Mouse (Mus musculus) hindbrain, embryonic 11.5 days (tissue): ENCODE results near the gene Grcc10. TPM values are rescaled to one million over a fixed set of nuclear protein-coding genes. Genes with fewer than 3 reads are reported as not detected.

Experiments
- ATAC-seq: fragments of 200-750 bp; cut with Nextera tagmentation; 2 replicates; pipeline ENCODE4 v1.8.0; 2017; ENCODE audit warnings: mild to moderate bottlenecking, moderate TSS enrichment, moderate library complexity; ENCODE audit not compliant: low FRiP score
- DNase-seq: peaks from one replicate; pipeline ENCODE4 v3.0.0-alpha.2; 2015; ENCODE audit warnings: low spot score
- H3K27ac ChIP-seq: fragments of 300-500 bp; sonication (generic); 2 replicates; pipeline ENCODE4 v1.5.1; 2014; ENCODE audit warnings: mild to moderate bottlenecking, low read depth, low read length
- H3K27me3 ChIP-seq: fragments of 300-500 bp; sonication (generic); 2 replicates; pipeline ENCODE4 v1.6.1; 2014; ENCODE audit warnings: mild to moderate bottlenecking, low read length, moderate library complexity, mixed read lengths; ENCODE audit not compliant: control insufficient read depth, insufficient read depth
- H3K36me3 ChIP-seq: fragments of 300-500 bp; sonication (generic); 2 replicates; pipeline ENCODE4 v1.6.1; 2014; ENCODE audit warnings: mild to moderate bottlenecking, low read length, moderate library complexity, mixed read lengths; ENCODE audit not compliant: control insufficient read depth, insufficient read depth
- H3K4me1 ChIP-seq: fragments of 300-500 bp; sonication (generic); replicated peaks from 2 replicates; pipeline ENCODE4 v1.6.1; 2014; ENCODE audit warnings: low read length, mixed read lengths; ENCODE audit not compliant: control insufficient read depth, insufficient read depth
- H3K4me2 ChIP-seq: fragments of 300-500 bp; sonication (generic); replicated peaks from 2 replicates; pipeline ENCODE4 v1.6.1; 2014; ENCODE audit warnings: mild to moderate bottlenecking, low read depth, low read length
- H3K4me3 ChIP-seq: fragments of 300-500 bp; sonication (generic); 2 replicates; pipeline ENCODE4 v1.5.1; 2014; ENCODE audit warnings: low read depth, low read length
- H3K9ac ChIP-seq: fragments of 300-500 bp; sonication (generic); 2 replicates; pipeline ENCODE4 v1.6.1; 2014; ENCODE audit warnings: low read depth, low read length
- H3K9me3 ChIP-seq: fragments of 300-500 bp; sonication (generic); 2 replicates; pipeline ENCODE4 v1.6.1; 2016; ENCODE audit warnings: low read length; ENCODE audit not compliant: control insufficient read depth
- WGBS: fragments of 180-500 bp; shearing (Covaris S2); extraction: QIAGEN DNeasy Blood & Tissue Kit; methylation state at CpG from one replicate; pipeline ENCODE4 v1.1.7; 2014; 5-methylcytosine and 5-hydroxymethylcytosine counted together
- polyA plus RNA-seq: library from polyadenylated mRNA; unstranded; fragments of >200 nt; fragmentation: Nextera tagmentation; extraction: Ambion mirVana; gene quantifications from 2 replicates; pipeline ENCODE4 v1.2.1, GENCODE M21; 2014

Grcc10 gene
- 553 and 590 TPM in 2 replicates for polyA plus RNA-seq

DNA sequence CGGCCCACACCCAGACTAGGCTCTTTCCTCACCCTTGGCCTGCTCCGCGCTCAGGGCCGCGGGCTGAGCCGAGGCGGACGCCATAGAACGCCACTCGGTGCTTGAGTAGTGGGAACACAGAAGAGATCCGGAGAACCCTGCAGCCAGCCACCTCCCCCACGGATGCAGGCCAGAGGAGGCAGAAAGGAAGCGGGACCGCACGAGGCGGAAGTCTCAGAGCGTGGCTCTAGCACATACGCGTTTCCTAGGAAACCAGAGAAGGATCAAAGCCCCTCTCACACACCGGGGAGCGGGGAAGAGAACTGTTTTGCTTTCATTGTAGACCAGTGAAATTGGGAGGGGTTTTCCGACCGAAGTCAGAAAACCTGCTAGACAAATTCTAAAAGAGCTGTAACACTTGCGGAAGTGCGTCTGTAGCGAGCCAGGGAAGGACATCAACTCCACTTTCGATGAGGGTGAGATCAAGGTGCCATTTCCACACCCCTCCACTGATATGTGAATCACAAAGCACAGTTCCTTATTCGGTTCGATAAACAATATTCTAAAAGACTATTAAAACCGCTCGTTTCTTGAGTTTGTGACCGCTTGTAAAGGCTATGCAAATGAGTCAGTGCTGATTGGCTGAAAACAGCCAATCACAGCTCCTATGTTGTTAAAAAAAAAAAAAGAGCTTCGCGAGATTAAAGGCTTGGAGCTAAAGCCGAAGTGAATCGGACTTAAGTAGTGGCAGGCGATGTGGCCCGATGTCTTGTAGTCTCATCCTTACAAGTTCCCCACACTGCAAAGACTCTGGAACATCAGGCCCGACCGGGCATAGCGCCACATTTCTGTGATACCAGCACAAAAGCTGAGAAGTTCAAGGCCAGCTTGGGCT lies at the start of gene Grcc10:
Gene Grcc10, minus strand, starts transcription at position 487 of the 874 bp plus-strand sequence.
- no peaks in the 10 kb centered on the region for H3K9me3 ChIP-seq
- DNase-seq = peak; percentile 91
- peak within 1 kb of the TSS; percentile 51 for H3K4me2 ChIP-seq
- H3K27ac ChIP-seq = peak within 1 kb of the TSS; percentile 99
- no peaks in the 10 kb centered on the region for H3K27me3 ChIP-seq
- no peaks in the 10 kb centered on the region for H3K36me3 ChIP-seq
- ATAC-seq = peak; percentile 84
- under 1% methylated on average over 41 of the region's 41 CpGs for WGBS
- peak within 1 kb of the TSS; percentile 63 for H3K4me3 ChIP-seq
- peaks cover 8% of the 10 kb centered on the region for H3K4me1 ChIP-seq
- peak within 1 kb of the TSS; percentile 83 for H3K9ac ChIP-seq

DNA sequence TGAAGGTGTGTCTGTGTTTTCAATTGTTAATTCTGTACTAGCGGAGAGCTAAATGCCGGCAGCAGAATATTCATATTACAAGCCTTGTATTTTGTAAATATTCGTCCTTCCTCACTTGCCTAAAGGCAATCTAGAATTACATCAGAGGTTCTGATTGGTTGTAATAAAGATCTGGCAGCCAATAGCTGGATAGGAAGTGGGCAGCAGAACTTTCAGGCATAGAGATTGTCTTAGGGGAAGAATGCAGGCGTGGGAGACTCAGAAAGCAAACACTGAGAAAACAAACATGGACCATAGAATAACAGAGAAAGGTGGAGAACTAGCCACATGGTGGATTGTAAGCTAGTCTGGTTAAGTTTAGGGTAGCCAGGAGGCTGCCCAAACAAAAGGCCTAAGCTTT lies 48.9 kb upstream of the Grcc10 start:
- 73% methylated on average over 4 of the region's 4 CpGs for WGBS
- H3K27ac ChIP-seq = no peak overlapping the region
- no peaks in the 10 kb centered on the region for H3K4me1 ChIP-seq
- no peak overlapping the region for H3K4me3 ChIP-seq
- ATAC-seq (no peak), DNase-seq (no peak)
- H3K4me2 ChIP-seq = no peak overlapping the region
- H3K36me3 ChIP-seq = no peaks in the 10 kb centered on the region
- H3K9ac ChIP-seq = no peak overlapping the region
- no peaks in the 10 kb centered on the region for H3K9me3 ChIP-seq
- no peaks in the 10 kb centered on the region for H3K27me3 ChIP-seq

DNA sequence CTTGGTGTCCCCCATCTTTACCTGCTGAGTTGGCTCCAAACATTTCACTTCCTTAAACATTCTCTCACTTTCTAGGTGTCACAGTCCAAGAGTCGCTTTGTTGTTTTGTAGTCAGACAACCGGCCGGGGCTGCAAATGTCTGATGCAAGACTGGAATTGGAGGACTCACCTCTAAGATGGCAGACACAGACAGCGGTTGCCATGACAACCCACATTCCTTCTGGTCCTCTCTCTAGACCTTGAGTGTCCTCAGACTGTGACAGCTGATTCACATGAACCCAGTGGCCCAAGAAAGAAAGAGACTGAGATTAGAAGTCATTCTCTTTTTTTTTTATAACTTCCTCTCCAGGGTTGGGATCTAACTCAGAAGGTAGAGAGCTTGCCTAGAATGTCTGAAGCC lies 48.3 kb upstream of the Grcc10 start:
- no peak for DNase-seq
- H3K36me3 ChIP-seq = no peaks in the 10 kb centered on the region
- no peak overlapping the region for H3K4me3 ChIP-seq
- no peak overlapping the region for H3K4me2 ChIP-seq
- H3K9me3 ChIP-seq = no peaks in the 10 kb centered on the region
- H3K27me3 ChIP-seq = no peaks in the 10 kb centered on the region
- no peak overlapping the region for H3K27ac ChIP-seq
- ATAC-seq = no peak
- H3K4me1 ChIP-seq = no peaks in the 10 kb centered on the region
- H3K9ac ChIP-seq = no peak overlapping the region
- WGBS = 83% methylated on average over 4 of the region's 4 CpGs

DNA sequence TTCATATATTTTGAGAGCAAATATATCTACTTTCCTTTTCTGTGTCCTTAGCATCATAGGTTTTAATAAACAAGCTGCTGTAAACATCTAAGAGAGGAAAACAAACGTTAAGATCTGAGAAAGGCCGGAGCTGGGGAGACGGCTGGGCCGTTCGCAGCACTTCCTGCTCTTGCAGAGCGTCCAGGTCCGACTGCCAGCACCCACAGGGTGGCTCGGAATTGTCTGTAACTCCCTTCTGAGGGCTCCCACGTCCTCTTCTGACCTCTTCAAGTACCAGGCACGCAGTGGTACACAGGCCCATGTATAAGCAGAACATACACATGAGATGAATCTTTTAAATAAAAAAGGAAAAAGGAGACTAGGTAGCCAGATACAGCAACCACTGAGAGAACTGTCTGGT lies 46.5 kb upstream of the Grcc10 start:
- H3K27me3 ChIP-seq = no peaks in the 10 kb centered on the region
- DNase-seq (no peak), ATAC-seq (no peak)
- H3K9me3 ChIP-seq = no peaks in the 10 kb centered on the region
- H3K27ac ChIP-seq = no peak overlapping the region
- H3K9ac ChIP-seq = no peak overlapping the region
- no peak overlapping the region for H3K4me2 ChIP-seq
- H3K4me1 ChIP-seq = no peaks in the 10 kb centered on the region; the same call in 1 of the 2 replicates
- H3K4me3 ChIP-seq = no peak overlapping the region
- no peaks in the 10 kb centered on the region for H3K36me3 ChIP-seq
- 78% methylated on average over 10 of the region's 10 CpGs for WGBS

DNA sequence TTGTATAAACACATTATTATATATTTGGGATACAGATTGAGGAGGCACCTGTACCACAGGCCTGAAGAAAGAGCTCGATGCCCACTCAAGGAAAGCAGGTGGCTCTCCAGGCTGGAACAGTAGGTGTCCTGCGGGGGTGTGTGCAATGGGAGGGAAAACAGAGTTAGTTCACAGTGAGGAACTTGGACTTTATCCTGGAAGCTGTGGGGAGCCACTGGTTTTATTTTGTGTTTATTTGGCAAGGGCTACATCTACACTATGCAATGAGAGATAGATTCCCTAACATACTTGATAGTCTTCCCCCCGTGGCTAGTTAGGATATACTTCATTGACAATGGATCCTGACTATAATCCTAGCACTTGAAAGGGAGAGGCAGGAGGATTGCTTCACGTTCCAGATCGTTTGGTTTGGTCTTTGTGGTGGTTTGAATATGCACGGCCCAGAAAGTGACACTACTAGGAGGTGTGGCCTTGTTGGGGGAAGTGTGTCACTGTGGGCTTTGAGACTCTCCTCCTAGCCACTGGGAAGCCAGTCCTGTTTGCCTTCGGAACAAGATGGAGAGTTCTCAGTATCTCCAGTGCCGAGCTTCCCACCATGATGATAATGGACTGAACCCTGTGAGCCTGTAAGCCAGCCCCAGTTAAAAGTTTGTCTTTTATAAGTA lies 45.7 kb upstream of the Grcc10 start:
- H3K4me1 ChIP-seq = no peaks in the 10 kb centered on the region; the same call in 1 of the 2 replicates
- no peaks in the 10 kb centered on the region for H3K27me3 ChIP-seq
- no peak overlapping the region for H3K9ac ChIP-seq
- no peak overlapping the region for H3K27ac ChIP-seq
- DNase-seq (no peak), ATAC-seq (no peak)
- WGBS = 63% methylated on average over 8 of the region's 8 CpGs
- no peaks in the 10 kb centered on the region for H3K9me3 ChIP-seq
- H3K36me3 ChIP-seq = no peaks in the 10 kb centered on the region
- no peak overlapping the region for H3K4me2 ChIP-seq
- no peak overlapping the region for H3K4me3 ChIP-seq

DNA sequence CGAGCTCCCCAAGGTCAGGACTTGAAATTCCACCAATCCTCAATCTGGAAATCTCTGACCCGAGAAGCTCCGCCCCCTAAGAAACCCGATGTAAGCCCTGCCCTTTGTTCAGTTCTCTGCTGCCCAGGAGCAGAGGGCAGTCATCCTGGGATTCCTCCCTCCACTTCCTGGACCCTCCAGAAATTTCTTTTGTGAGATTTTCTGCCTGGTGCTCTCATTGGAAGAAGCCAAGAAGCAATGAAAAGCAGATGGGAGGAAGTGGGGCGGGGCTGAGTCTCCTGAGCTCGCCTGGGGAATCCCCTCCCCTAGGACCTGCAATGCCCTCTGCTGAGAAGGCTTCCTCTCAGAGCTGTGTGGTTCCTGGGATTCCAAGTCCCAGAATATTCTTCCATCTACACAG lies 41.3 kb upstream of the Grcc10 start:
- DNase-seq = peak; percentile 33

DNA sequence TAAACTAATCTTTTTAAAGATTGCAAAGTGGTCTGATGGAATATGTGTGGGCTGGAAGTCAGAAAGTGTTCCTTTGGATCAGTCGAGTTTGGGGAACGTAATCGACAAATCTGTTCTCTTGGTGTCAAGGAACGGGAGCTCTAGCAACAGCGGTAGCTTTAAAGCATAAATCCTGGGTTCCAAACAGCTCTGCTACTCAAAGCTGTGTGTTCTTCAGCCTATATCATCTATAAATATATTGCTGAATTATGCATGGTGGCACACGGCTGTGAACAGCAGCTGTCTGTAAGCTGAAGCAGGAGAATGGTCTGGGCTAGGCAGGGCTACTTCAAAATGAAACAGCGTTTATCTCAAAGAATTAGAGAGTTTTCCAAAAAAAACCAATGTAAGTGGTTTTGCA lies 39.7 kb upstream of the Grcc10 start:
- no peak for DNase-seq
- no peak for ATAC-seq
- Histone ChIP-seq H3K4me1 (no peaks in the 10 kb centered on the region; the same call in 1 of the 2 replicates), H3K4me2 (no peak overlapping the region), H3K4me3 (no peak overlapping the region), H3K36me3 (no peaks in the 10 kb centered on the region), H3K9me3 (no peaks in the 10 kb centered on the region), H3K27ac (no peak overlapping the region), H3K9ac (no peak overlapping the region), H3K27me3 (no peaks in the 10 kb centered on the region; the same call in 1 of the 2 replicates)
- WGBS = 92% methylated on average over 7 of the region's 7 CpGs

More for the DNA sequence above, 41.3 kb upstream of the Grcc10 start:
- H3K9me3 ChIP-seq = no peaks in the 10 kb centered on the region
- H3K36me3 ChIP-seq = no peaks in the 10 kb centered on the region
- 21% methylated on average over 6 of the region's 6 CpGs for WGBS
- no peak for ATAC-seq
- no peaks in the 10 kb centered on the region; the same call in 1 of the 2 replicates for H3K4me1 ChIP-seq
- H3K9ac ChIP-seq = no peak overlapping the region
- H3K4me2 ChIP-seq = no peak overlapping the region
- no peak overlapping the region; the same call in 1 of the 2 replicates for H3K4me3 ChIP-seq
- H3K27ac ChIP-seq = no peak overlapping the region
- H3K27me3 ChIP-seq = no peaks in the 10 kb centered on the region; the same call in 1 of the 2 replicates

DNA sequence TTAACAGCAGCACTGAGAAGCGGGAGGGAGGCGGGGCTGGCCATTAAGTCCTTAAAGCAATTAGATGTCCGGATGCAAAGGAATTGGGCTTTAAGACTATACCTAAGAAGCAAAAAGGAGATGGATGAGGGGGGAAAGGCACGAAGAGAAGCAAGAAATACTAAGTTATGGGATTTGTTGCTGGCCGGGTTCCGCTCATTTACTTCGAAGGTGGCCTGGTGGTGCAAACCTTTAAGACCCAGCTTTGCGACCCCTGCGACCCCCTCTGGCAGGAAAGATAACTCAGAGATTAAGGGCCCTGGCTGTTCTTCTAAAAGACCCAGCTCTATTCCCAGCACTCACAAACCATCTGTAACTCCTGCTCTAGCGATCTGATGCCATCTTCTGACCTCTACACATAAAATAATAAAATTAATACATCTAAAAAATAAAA lies 38.8 kb upstream of the Grcc10 start:
- H3K9ac ChIP-seq = no peak overlapping the region
- no peak overlapping the region for H3K27ac ChIP-seq
- WGBS = 3% methylated on average over 10 of the region's 10 CpGs
- ATAC-seq (peak; percentile 36; the same call in 1 of the 2 replicates), DNase-seq (no peak)
- no peaks in the 10 kb centered on the region; the same call in 1 of the 2 replicates for H3K27me3 ChIP-seq
- no peaks in the 10 kb centered on the region for H3K36me3 ChIP-seq
- H3K4me1 ChIP-seq = no peaks in the 10 kb centered on the region; the same call in 1 of the 2 replicates
- peak overlapping the region; percentile 49 for H3K4me2 ChIP-seq
- H3K4me3 ChIP-seq = peak overlapping the region; percentile 23
- H3K9me3 ChIP-seq = no peaks in the 10 kb centered on the region
